Mouse (Mus musculus) cerebellum, adult 2 months (tissue): ENCODE results near the gene Iqsec1.

Source experiments
- CTCF ChIP-seq: fragments of 200-500 bp; IDR thresholded peaks from 2 replicates; pipeline ENCODE4 v1.5.1; 2011; ENCODE audit warnings: low read depth, mild to moderate bottlenecking, control low read depth, low read length, moderate library complexity, borderline replicate concordance; ENCODE audit not compliant: insufficient read depth
- POLR2A ChIP-seq: fragments of 200-500 bp; IDR thresholded peaks from 2 replicates; pipeline ENCODE4 v1.6.1; 2011; ENCODE audit warnings: low read length, control low read depth, borderline replicate concordance; ENCODE audit not compliant: insufficient read depth

GRCm38 (mm10) chr6:90648391-90648790 lies 340.1 kb downstream of the Iqsec1 start:
- TF ChIP-seq CTCF (no peak), POLR2A (no peak)
